Mouse (Mus musculus) cerebellum, postnatal 4 days (tissue): Measurements from ENCODE around the gene Hoxd8.

Source experiments
- DNase-seq, 2 experiments: peaks; one replicate each; pipeline ENCODE4 v3.0.0; 2022; ENCODE audit warnings: low spot score in 2 of 2, mixed read lengths in 1 of 2

Hoxd8 gene

DNA sequence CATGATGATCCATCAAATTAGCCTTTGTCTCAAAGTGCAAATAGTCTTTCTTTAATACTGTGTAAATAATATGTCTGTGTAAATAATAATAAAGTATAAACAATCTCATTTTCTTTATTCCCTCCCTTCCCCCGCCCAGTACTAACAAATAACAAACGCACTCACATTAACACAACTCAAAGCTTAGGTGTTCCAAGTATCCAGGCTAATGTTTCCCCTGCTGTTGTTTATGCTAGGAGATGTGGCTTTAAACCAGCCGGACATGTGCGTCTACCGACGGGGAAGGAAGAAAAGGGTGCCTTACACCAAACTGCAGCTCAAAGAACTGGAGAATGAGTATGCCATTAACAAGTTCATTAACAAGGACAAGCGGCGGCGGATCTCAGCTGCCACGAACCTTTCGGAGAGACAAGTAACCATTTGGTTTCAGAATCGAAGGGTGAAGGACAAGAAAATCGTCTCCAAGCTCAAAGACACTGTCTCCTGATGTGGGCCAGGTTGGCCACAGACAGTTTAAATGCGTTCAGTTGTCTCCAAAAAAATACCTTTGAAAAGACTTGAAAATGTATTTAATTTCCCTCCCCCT lies 34.7 kb upstream of the Hoxd8 start:
- DNase-seq, result no peak

DNA sequence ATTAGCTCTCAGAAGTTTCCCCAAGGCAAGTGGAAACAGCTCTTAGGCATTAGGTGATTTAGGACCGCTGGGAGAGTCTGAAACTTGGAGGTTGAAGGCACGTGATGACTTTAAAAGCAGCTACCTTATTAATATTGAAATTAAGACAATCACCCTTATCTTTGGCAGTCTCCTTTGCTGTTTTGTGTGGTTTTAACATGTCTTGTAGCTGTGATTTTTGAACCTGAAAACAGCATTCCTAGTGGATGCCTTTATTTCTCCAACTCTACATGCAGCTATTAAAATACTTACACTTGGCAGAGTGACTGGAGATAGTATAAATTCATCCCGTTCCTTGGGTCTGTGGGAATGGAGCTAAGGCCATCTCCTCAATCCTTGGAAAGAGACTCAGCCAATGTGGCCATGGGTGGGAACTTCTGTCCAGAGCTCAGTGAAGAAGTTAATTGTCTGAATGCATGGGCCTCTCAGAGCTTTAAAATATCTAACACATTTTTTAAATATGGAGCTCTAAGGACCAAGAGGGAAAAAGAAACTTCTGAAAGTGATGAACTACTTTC lies 33.7 kb upstream of the Hoxd8 start:
- DNase-seq, result no peak

DNA sequence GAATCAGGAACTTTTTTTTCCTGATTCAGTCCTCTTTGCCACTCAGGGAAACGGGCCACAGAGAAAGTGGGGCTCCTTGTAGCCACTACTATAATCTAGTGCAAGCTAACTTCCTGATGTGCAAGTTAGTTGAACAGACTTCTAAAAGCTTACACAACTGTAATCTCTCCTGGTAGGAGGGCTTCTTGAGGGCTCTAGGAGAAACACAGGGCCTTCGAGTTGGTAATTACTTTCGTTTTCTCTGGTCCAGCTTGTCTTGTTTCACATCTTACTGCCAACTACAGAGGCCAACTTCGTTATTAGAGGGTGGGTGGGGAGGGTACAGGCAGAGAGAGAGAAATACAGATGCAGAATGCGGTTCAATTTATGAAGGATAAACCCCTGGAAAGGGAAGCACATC lies 32.6 kb upstream of the Hoxd8 start:
- no peak for DNase-seq

DNA sequence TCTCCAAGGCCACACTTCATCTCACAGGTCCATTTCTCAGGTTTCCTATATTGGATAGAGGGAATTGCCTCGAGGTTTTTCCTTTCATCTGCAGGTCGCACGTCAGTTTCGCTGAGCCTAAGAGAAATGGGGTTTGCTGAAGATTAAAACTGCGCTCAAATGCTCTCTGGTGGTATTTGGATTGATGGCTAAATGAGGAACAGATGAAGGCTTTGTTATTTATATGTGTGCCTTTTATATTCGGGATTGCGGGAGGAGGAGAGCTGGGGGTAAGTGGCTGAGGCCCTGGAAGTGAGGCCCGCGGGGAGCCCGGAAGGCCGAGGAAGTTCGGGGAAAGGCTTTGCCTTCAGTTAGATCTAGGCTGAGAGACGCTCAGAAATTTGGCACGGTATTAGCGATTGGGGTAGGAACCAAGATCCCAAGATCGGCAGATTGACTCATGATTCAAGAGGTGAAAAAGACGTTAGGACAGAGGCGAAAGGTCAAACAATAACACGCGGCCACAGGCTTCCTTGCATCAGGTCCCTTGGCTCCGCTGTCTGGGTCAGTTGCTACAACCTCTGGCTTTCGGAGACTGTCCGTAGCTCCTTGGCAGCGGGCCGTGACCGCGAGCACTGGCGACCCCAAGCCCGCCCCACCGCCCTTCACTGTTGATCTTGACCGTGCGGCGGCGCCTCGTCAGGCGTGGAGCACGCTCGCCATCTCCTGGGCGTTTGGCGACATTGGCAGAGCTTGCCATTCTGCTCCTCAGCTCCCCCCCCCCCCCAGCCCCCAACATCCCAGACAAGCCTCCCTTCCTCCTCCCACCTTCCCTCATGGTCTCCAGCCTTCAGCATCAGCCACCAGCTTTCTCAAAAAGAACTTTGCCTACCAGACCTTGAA lies 31.7 kb upstream of the Hoxd8 start:
- peak in 1 of 2 experiments; percentile 78 for DNase-seq

DNA sequence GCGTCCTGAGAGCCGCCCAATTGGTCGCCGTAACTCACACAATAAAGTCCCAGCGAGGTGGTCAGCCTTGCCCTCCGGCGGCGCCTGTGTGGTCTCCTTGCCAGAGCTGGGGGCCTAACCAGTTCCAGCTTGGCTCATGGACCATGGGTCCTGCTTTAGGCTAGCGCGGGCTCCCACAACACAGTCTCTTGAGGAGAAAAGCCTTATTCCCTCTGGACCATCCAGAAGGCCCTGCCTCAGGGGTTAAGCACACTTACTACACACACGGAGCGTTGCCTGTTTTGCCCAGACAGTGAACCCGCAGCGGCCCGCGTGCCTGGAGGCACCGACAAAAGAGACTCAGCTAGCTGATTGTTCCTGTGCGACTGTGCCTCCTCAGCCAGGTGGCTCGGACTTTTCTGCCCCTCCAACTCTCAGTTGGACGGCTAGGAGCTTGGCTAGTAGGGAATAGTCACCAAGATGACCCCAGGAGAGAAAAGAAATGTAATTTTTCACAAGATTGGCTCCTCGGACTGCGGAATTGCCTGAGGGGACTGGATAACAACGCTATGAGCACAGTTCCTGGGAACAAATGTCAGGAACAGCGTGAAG lies 30.5 kb upstream of the Hoxd8 start:
- no peak for DNase-seq

DNA sequence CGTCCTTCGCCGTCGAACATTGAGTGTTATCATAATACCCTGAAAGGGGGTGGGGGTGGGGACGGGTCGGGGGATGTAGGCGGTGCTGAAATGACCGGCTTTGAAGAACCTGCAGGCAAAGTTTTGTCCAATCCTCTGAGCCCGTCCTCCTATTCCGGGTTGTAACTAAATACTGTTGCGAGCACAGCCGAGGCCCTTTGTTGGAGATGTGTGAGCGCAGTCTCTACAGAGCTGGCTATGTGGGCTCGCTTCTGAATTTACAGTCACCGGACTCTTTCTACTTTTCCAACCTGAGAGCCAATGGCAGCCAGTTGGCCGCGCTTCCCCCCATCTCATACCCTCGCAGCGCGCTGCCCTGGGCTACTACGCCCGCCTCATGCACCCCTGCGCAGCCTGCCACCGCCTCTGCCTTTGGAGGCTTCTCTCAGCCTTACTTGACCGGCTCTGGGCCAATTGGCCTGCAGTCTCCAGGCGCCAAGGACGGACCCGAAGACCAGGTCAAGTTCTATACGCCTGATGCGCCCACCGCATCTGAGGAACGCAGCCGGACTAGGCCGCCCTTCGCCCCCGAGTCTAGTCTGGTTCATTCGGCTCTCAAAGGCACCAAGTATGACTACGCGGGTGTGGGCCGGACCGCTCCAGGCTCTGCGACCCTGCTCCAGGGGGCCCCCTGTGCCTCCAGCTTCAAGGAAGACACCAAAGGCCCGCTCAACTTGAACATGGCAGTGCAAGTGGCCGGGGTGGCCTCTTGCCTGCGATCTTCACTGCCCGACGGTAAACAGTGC lies 29.3 kb upstream of the Hoxd8 start, which contains the start of gene Hoxd12:
Gene Hoxd12, plus strand, starts transcription at position 133 of the 785 bp plus-strand sequence.
- DNase-seq, result no peak

DNA sequence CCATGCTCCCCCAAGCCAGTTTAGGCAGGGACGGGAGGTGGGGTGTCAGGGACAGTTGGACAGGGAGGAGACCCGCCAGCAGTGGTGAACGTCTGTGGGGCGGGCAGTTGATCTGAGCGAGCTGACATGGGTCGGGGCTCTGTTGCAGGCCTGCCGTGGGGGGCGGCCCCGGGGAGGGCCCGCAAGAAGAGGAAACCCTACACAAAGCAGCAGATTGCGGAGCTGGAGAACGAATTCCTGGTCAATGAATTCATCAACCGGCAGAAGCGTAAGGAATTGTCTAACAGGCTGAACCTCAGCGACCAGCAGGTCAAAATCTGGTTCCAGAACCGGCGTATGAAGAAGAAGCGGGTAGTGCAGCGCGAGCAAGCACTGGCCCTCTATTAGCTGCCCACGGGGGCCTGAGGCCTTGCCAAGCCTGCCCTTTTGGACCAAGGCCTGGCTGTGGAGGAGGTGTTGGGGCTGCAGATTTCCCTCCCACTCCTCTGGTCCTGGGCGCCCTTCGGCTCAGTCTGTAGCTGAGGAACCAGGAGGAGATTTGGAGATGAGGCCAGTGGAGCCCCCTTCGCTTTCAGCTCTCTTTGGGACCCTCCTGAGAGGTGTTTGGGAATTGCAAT lies 28.6 kb upstream of the Hoxd8 start:
- no peak for DNase-seq

DNA sequence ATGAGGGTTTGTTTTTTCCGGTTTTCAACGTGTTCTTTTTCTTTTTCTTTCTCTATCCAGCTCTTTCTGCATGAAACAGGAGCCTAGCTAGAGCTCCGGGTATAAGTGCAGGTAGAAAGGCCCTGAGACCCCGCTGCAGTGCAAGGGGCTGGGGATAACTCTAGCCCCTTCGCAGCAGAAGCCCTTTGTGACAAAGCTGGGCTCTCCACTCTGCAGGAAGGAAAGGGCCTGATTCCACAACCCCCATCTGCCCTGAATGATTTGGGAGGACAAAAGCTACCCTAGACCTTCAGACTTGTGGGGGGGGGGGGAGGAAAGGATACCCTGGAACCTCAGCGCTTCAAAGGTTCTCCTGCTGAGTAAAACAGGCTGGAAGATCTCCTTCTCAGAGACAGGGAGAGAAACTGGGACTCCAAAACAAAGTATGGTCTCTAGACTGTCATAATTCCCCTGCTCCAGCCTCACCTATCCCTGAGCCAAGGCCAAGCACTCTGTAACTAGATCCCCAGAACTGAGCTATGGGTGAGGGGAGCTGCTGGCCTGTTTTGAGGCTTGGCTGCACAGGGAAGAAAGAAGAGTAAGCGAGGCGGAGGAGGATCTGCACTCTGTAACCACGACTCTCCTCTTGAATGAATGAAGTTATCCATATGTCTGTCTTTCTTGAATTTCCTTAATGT lies 27.9 kb upstream of the Hoxd8 start:
- DNase-seq, result no peak

DNA sequence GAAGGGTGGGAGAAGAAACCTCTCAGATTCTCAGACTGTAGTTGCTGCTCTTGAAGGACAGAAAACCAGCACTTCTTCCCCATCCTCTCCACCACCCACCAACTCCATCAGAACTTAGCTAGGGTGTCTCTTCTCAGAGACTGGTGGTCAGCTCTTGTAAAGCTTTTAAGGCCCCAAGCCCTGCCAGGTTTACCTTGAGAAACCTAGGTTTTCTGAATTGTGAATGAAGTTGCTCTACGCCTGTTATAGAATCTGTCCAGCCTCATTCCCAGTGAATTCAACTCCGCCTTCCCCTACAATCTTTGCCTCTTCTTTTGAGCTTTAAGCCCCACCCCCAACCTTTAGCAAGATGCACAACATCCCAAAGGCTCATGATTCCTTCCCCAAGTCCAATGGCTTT lies 27.3 kb upstream of the Hoxd8 start:
- DNase-seq, result no peak

DNA sequence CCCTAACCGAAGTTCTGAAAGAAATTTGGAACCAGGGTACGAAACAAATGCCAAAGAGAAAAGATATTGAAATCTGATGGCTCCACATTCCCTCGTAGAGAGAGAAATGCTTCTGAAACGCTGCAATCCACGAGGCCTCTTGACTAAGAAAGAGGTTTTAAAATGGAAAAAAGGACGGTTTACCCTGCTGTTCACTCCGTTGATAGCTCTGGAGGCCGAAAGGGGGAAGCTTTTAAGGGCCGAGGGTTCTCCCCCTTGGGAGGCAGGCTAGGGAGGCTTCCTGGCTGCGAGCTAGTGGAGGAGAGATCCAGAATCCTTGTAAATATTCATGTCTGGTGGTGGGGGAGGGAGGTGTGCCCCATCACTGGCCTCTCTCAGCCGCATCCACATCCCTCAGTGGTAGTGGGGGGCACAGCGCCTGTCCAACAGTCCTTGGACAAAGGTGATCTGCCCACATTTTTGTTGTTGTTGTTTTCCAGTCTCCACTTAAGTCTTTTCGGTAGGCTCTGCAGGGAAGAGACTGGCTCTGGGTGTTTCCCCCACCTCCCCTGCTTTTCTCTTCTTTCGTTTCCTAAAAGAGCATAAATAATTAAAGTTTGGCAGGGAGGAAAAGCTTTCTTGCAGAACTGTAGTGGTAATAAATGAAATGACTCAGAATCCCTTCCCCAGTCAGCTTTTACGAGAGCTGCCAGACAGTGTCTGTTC lies 25.4 kb upstream of the Hoxd8 start, which contains the start of gene Hoxd11:
Gene Hoxd11, plus strand, starts transcription at position 667 of the 705 bp plus-strand sequence.
- DNase-seq, result no peak

DNA sequence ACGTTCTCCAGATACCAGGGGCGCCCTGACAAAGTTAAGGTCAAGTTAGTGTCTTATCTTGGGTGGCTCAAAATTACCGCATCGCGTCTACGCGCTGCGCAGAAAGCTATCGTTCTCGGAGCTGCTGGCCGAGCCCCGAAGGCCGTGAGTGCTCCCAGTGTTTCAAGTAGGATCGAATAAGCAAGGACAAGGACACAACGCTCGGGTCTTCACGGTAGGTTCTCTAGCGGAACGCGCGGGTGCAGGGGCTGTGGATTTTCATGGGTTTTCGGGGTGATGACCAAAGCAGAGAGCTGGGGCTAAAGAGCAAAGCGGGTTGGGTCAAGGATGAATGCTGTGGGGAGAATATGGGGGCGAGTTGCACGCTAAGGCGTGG lies 24.8 kb upstream of the Hoxd8 start:
- no peak for DNase-seq

DNA sequence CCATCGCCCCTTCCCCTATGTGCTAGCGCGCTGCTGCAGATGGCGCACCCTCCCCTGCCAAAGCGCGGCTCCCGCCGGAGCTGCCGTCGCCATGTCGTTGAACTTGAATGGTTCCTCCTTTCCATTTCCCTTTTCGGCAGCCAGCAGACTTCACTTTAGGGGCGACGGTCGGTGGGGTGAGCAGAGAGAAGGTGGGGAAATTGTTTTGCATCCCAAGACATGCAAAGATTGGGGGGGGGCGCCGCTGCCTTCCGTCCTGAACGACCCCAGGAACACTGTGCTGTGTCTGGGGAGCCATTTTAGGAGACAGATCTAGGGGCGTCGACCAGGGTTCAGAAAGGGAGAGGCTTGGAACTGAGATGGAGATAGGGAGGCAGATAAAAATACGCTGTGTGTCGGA lies 24.4 kb upstream of the Hoxd8 start:
- DNase-seq, result no peak

DNA sequence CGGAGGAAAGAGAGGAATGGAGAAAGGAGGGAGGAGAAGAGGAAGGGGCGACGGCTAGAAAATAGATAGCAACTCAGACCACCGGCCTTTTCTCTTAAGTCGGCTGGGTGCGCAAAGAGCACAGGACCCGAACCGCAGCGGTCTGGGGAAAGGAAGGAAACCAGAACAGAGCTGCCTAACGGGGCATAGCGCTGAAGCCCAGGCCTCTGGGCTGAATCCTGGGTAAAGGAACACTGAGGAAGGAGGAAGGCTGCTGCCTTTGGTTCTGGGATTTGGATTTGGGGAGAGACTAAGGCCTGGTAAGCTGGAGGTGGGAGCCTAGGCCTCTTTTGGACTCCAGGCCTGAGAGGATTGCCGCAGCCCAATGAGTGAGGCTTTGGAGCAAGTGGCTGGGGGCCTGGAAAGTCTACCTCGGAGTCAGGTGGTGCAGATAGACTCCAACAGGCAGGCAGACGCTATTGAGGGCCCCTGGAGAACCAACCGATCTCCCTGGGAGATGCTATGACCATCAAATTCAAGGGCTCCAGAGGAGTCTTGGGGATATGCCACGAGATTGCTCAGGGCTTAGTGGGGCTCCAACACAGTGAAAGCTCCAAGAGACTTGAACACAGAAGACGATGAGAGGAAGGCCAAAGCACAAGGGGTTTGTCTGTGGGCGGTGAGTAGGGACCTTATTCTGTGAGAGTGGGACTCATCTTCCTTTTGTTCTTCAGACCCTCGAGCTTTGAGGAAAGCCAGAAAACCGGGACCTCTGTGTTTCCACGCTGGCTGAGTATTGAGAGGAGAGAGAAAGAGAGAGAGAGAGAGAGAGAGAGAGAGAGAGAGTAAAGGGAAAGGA lies 23.6 kb upstream of the Hoxd8 start:
- DNase-seq, result no peak

DNA sequence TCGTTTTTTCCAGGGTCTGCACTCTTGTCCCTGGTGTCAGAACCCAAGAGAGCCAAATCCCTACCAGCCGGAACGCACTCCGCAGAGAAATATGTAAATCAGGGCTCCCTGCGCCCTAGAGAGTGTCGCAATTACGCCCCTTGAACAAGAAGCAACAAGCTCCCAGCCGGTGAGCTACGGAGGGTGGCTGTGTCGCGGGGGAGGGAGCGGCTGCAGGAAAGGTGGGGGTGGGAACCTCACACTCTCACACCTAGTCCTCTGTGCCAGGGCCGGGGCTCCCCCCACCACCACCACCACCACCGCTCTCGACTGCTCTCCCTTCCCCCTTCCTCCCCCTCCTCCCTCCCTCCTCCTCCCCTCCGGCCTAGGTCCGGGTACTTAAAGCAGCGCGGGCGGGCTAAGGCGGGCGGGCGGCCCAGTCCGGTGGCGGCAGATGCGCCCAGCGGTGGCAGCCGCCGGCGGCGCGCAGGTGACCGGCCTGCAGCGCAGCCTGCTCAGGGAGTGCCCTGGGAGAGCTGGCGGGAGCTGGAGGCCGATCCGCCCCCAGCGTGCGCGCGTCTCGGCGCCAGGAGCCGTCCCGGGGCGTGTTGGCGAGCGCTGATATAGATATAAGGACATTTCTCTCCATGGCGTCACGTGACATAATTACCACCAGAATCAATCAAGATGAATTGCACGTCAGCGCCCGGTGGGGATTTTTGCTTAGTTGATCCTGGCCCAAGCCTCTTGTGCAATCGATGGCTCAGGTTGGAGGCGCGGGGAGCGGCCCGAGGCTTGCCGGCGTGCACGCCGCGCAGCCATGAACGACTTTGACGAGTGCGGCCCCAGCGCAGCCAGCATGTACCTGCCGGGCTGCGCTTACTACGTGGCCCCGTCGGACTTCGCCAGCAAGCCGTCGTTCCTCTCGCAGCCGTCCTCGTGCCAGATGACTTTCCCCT lies 22.6 kb upstream of the Hoxd8 start:
- DNase-seq, result no peak

DNA sequence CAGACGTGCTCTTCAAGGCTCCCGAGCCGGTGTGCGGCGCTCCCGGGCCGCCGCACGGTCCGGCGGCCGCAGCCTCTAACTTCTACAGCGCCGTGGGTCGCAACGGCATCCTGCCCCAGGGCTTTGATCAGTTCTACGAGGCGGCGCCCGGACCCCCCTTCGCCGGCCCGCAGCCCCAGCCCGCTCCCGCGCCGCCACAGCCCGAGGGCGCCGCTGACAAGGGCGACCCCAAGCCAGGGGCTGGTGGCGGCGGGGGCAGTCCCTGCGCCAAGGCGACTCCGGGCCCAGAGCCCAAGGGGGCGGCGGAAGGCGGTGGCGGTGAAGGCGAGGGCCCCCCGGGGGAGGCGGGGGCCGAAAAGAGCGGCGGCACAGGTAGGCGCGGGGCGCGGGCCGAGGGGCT lies 21.6 kb upstream of the Hoxd8 start:
- no peak for DNase-seq

DNA sequence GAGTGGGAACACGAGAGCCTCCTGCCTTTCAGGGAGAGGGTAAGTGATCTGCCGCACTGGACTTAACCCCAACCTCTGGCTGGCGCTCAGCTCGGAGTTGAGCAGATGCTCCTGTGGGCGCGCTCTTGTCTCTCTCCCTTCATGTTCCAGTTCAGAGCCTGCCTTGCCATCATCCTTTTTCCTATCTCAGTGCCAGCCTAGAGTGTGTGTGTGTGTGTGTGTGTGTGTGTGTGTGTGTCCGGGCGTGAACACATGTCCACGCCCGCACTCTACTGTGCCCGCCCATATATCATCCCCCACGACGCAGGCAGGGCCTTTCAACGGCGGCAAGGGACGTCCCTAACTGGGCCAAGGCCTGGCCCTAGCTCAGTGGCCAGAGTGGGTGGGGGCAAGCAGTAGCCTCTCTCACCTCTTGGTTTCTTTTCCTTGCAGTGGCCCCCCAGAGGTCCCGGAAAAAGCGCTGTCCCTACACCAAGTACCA lies 20.9 kb upstream of the Hoxd8 start:
- DNase-seq, result no peak

DNA sequence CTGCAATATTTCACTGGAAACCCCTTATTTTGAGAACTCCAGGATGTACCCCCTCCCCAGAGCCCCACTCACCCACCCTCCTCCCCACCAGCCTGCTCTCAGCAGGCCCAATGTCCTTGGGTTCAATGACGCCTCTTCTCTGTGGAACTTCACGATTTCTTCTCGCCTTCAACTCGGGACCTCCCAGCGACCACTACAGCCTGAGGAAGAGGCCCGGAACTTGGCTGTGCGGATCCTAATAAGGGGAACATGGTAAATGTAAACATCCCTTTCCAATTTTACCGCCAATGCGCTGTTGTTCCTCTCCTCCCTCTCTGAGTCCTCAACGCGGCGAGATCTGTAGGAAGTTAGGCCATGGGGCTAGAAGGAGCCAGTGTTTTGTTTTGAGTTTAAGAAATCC lies 20.3 kb upstream of the Hoxd8 start:
- DNase-seq, result no peak

DNA sequence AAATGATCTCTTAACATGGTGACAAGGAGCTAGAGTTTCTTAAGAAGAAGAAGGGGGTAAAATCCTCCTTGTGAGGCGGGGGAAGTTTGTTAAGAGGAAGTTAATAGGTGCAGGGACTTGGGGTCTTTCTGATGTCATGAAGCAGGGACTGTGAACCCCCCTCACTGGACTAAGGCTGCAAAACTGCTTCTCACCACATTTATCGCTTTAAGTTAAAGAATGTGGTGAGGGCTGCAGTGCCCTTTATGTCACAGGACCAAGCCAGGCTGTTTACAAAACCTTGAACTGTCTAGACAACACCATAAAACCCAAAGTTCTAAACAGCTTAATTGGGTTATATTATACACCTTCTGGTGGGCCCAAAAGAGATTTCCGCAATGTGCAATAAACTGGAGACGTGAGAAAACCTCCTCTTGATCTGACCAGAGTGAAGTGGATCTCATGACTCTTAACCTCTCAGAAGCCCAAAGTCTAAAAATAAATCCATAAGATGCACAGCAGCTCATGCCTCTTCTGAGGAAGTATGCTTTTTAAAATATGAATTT lies 19.3 kb upstream of the Hoxd8 start:
- no peak for DNase-seq
